Mouse (Mus musculus): ENCODE data around the gene Ric8b. TPM values are rescaled to one million over a fixed set of nuclear protein-coding genes. Genes with fewer than 3 reads are reported as not detected.

Ric8b gene
- polyA plus RNA-seq, 1 experiment from 2014 or later, result 19.2 TPM

DNA sequence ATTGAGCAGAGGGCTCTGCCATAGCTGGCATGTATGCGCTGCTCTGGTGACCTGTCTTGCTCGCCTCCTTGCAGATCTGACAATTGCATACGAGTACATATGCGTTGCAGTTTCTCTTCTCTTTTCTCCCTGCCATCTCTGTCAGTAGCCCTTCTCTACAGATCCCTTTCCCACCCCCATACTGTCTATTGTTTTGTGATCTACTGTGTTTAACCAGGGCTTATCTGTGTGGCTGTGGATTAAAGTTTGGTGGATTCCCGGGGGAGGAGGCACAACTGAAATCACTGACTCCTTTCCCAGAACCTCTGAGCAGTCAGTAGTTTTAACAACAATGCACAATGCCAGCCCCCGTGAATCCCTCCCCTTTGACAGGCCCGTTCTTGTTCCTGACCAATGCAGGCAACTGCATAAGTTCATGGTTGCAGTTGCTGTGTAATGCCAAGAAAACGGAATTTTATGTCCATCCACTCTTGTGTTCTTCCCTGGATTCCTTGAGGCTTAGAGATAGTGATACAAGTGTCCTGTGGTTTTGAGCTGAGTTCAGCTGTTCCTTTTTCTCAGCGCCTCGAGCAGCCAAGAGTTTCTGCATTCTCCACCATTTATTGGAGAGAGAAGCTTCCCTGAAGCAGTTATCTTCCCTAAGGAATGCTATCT, 80.3 kb downstream of the Ric8b start:
- no peak overlapping the region for H3K4me2 ChIP-seq
- H3K36me3 ChIP-seq, result 0 out of 2 replicates have a peak, but pooled peaks cover 5% of the 10 kb centered on the region
- H3K27me3 ChIP-seq (replicated peaks), result no peaks in the 10 kb centered on the region
- WGBS, result 71% methylated on average over 10 of the region's 10 CpGs
- no peak for ATAC-seq (ENCODE audit: insufficient read depth, low FRiP score, low read depth)
- no peak overlapping the region for H3K9ac ChIP-seq
- H3K4me1 ChIP-seq, result no peaks in the 10 kb centered on the region
- no peak overlapping the region for H3K4me3 ChIP-seq (replicated peaks)
- no peaks in the 10 kb centered on the region for H3K9me3 ChIP-seq
- no peak overlapping the region for H3K27ac ChIP-seq

DNA sequence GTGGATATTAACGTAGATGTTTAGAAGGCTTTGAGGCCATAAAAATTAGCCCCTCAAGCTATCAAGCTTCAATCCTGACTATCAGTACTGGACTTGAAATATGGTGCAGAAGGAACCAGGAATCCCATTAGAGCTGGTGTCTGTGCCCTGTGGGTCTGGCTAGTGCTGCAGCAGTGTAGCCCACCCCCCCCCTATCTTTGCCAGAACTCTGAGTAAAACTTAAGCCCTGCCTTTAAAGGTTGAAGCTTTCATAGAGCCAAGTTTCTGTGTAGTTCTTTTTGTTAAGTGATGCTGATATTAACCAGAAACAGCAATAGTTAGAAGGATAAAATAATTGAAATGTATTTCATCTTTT, 80.8 kb downstream of the Ric8b start:
- 77% methylated on average over 1 of the region's 1 CpGs for WGBS
- Histone ChIP-seq H3K36me3 (0 out of 2 replicates have a peak, but pooled peaks cover 4% of the 10 kb centered on the region), H3K9me3 (no peaks in the 10 kb centered on the region), H3K4me1 (no peaks in the 10 kb centered on the region), H3K9ac (no peak overlapping the region), H3K27me3 (replicated peaks) (no peaks in the 10 kb centered on the region), H3K27ac (no peak overlapping the region), H3K4me3 (replicated peaks) (no peak overlapping the region), H3K4me2 (no peak overlapping the region)
- no peak for ATAC-seq (ENCODE audit: insufficient read depth, low FRiP score, low read depth)

- Histone ChIP-seq H3K9ac (no peak overlapping the region), H3K4me1 (no peaks in the 10 kb centered on the region), H3K36me3 (no peaks in the 10 kb centered on the region), H3K4me2 (no peak overlapping the region), H3K27me3 (replicated peaks) (no peaks in the 10 kb centered on the region), H3K27ac (no peak overlapping the region), H3K9me3 (no peaks in the 10 kb centered on the region), H3K4me3 (replicated peaks) (no peak overlapping the region)
- WGBS, result 88% methylated on average over 7 of the region's 7 CpGs
- no peak for ATAC-seq (ENCODE audit: insufficient read depth, low FRiP score, low read depth)
Observed at GRCm38 (mm10) chr10:85001920-85002319, 84.5 kb downstream of the Ric8b start.

GRCm38 (mm10) chr10:85003190-85004026, 86.0 kb downstream of the Ric8b start:
- no peak for ATAC-seq (ENCODE audit: insufficient read depth, low FRiP score, low read depth)
- WGBS, result 86% methylated on average over 7 of the region's 7 CpGs
- Histone ChIP-seq H3K4me2 (no peak overlapping the region), H3K9me3 (no peaks in the 10 kb centered on the region), H3K4me3 (replicated peaks) (no peak overlapping the region), H3K36me3 (no peaks in the 10 kb centered on the region), H3K27me3 (replicated peaks) (no peaks in the 10 kb centered on the region), H3K27ac (no peak overlapping the region), H3K9ac (no peak overlapping the region), H3K4me1 (no peaks in the 10 kb centered on the region)

GRCm38 (mm10) chr10:85006573-85007310, 89.3 kb downstream of the Ric8b start:
- H3K9me3 ChIP-seq, result no peaks in the 10 kb centered on the region
- no peak overlapping the region for H3K4me3 ChIP-seq (replicated peaks)
- 73% methylated on average over 7 of the region's 7 CpGs for WGBS
- H3K4me1 ChIP-seq, result no peaks in the 10 kb centered on the region
- ATAC-seq (ENCODE audit: insufficient read depth, low FRiP score, low read depth), result no peak
- no peak overlapping the region for H3K9ac ChIP-seq
- H3K36me3 ChIP-seq, result no peaks in the 10 kb centered on the region
- no peaks in the 10 kb centered on the region for H3K27me3 ChIP-seq (replicated peaks)
- no peak overlapping the region for H3K27ac ChIP-seq
- no peak overlapping the region for H3K4me2 ChIP-seq

- no peaks in the 10 kb centered on the region for H3K36me3 ChIP-seq
- no peak for ATAC-seq (ENCODE audit: insufficient read depth, low FRiP score, low read depth)
- H3K9ac ChIP-seq, result no peak overlapping the region
- 79% methylated on average over 11 of the region's 11 CpGs for WGBS
- H3K27me3 ChIP-seq (replicated peaks), result no peaks in the 10 kb centered on the region
- H3K9me3 ChIP-seq, result no peaks in the 10 kb centered on the region
- H3K4me1 ChIP-seq, result no peaks in the 10 kb centered on the region
- no peak overlapping the region for H3K4me2 ChIP-seq
- no peak overlapping the region for H3K27ac ChIP-seq
- no peak overlapping the region for H3K4me3 ChIP-seq (replicated peaks)
Observed at GRCm38 (mm10) chr10:85007861-85008840, 90.7 kb downstream of the Ric8b start.

- Histone ChIP-seq H3K4me3 (replicated peaks) (no peak overlapping the region), H3K27me3 (replicated peaks) (no peaks in the 10 kb centered on the region), H3K9ac (no peak overlapping the region), H3K4me2 (no peak overlapping the region), H3K27ac (no peak overlapping the region), H3K36me3 (no peaks in the 10 kb centered on the region), H3K4me1 (no peaks in the 10 kb centered on the region), H3K9me3 (no peaks in the 10 kb centered on the region)
- no peak for ATAC-seq (ENCODE audit: insufficient read depth, low FRiP score, low read depth)
- 79% methylated on average over 2 of the region's 2 CpGs for WGBS
Observed at GRCm38 (mm10) chr10:85011066-85011465, 93.7 kb downstream of the Ric8b start.

- no peaks in the 10 kb centered on the region for H3K36me3 ChIP-seq
- no peak overlapping the region for H3K9ac ChIP-seq
- H3K27ac ChIP-seq, result no peak overlapping the region
- peak; percentile 43; the same call in 1 of the 2 replicates for ATAC-seq (ENCODE audit: insufficient read depth, low FRiP score, low read depth)
- WGBS, result 11% methylated on average over 1 of the region's 1 CpGs
- no peaks in the 10 kb centered on the region for H3K27me3 ChIP-seq (replicated peaks)
- no peak overlapping the region for H3K4me2 ChIP-seq
- no peaks in the 10 kb centered on the region for H3K9me3 ChIP-seq
- H3K4me3 ChIP-seq (replicated peaks), result no peak overlapping the region
- no peaks in the 10 kb centered on the region for H3K4me1 ChIP-seq
Observed at GRCm38 (mm10) chr10:85013464-85013863, 96.0 kb downstream of the Ric8b start.

GRCm38 (mm10) chr10:85013924-85014428, 96.6 kb downstream of the Ric8b start:
- 89% methylated on average over 8 of the region's 8 CpGs for WGBS
- no peaks in the 10 kb centered on the region for H3K36me3 ChIP-seq

GRCm38 (mm10) chr10:85014456-85014976, 97.1 kb downstream of the Ric8b start:
- Histone ChIP-seq H3K4me1 (no peaks in the 10 kb centered on the region), H3K9ac (no peak overlapping the region), H3K36me3 (no peaks in the 10 kb centered on the region), H3K27ac (no peak overlapping the region), H3K27me3 (replicated peaks) (no peaks in the 10 kb centered on the region), H3K9me3 (no peaks in the 10 kb centered on the region), H3K4me3 (replicated peaks) (no peak overlapping the region), H3K4me2 (no peak overlapping the region)
- no peak for ATAC-seq (ENCODE audit: insufficient read depth, low FRiP score, low read depth)
- 76% methylated on average over 9 of the region's 9 CpGs for WGBS

More at GRCm38 (mm10) chr10:85013924-85014428, 96.6 kb downstream of the Ric8b start:
- no peak for ATAC-seq (ENCODE audit: insufficient read depth, low FRiP score, low read depth)
- no peak overlapping the region for H3K4me2 ChIP-seq
- no peaks in the 10 kb centered on the region for H3K27me3 ChIP-seq (replicated peaks)
- no peaks in the 10 kb centered on the region for H3K4me1 ChIP-seq
- no peaks in the 10 kb centered on the region for H3K9me3 ChIP-seq
- no peak overlapping the region for H3K4me3 ChIP-seq (replicated peaks)
- H3K27ac ChIP-seq, result no peak overlapping the region
- no peak overlapping the region for H3K9ac ChIP-seq

Measured in stomach, embryonic 15.5 days (tissue).